Mouse (Mus musculus): ENCODE measurements around the gene Gsg1l. TPM values are rescaled to one million over a fixed set of nuclear protein-coding genes. Genes with fewer than 3 reads are reported as not detected.

Gsg1l gene
- total RNA-seq, 2 experiments from 2014 or later: not detected

DNA sequence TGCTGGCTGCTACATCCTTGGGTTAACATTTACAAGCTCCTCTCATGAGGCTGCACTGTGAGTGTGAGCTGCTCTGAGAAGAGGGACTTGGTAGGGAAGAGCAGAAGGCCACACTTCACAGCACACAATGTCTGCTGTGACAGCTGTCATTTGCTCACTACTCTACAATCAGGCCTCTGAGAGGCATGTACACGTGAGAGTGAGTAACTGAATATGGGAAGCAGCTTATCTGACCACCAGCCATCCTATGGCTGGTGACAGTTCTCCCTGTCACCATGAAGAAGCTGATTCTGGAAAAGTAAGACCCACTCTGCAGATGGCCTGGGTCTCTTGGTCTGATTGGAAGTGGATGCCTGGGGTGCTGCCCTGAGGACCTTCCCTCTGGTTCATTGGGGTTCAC lies 249.4 kb downstream of the Gsg1l start:
- no peak overlapping the region for H3K27ac ChIP-seq
- H3K4me3 ChIP-seq: no peak overlapping the region
- DNase-seq: no peak
- no peak for TF ChIP-seq CTCF (IDR thresholded peaks at IDR 0.05)
- intact Hi-C loops (cut with DNase I): no loop called here

DNA sequence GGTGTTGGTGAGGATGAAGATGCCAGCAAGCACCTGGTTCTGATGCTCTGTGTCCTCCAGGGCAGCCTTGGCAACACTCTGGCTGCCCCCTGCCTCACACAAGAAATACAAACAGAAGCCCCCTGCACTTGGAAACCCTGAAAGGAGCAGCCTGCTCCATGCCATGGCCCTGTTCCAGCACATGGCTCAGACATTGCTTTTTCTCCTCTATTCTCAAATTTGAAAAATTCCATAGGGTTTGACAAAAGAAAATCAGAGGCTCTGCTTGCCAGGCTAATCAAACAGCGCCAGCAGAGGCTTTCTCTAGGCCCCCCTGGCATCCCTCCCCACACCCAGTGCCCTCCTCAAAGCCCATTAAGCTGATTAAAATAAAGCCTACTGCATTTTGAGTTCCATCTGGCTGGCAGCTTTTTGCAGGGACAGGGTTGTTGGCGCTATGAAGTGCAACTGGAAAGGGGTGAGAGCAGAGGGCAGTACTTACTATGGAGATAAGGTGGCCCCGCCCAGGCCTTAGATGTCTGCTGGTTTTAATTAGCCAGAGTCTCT lies 253.0 kb downstream of the Gsg1l start:
- Histone ChIP-seq H3K4me3 (no peak overlapping the region), H3K27ac (no peak overlapping the region)
- no peak for TF ChIP-seq CTCF (IDR thresholded peaks at IDR 0.05)
- intact Hi-C loops (cut with DNase I): no loop called here
- no peak for DNase-seq

- H3K27ac ChIP-seq: no peak overlapping the region
- no peak for TF ChIP-seq CTCF (IDR thresholded peaks at IDR 0.05)
Measured at GRCm38 (mm10) chr7:125828561-125828960, 253.7 kb downstream of the Gsg1l start.

More at GRCm38 (mm10) chr7:125828561-125828960, 253.7 kb downstream of the Gsg1l start:
- intact Hi-C loops (cut with DNase I): no loop called here
- no peak for DNase-seq
- no peak overlapping the region for H3K4me3 ChIP-seq

Other genes starting within 250 kb of the Gsg1l start
- gene Xpo6, start 118.1 kb upstream of the Gsg1l start, total RNA-seq (2021): 10 to 100 TPM; 18.6 to 19.3 TPM
- gene Sbk1, start 190.2 kb upstream of the Gsg1l start, total RNA-seq (2021): 10 to 100 TPM; 13.6 to 21.9 TPM

Measured in gastrocnemius, adult 2 months (tissue).